Mouse (Mus musculus) right cerebral cortex, postnatal 10 days (tissue): Measurements from ENCODE around the gene Lmnb2.

ENCODE experiments used
- DNase-seq, 2 experiments: peaks; one replicate each; pipeline ENCODE4 v3.0.0; 2021; ENCODE audit warnings: low spot score in 2 of 2

Gene Lmnb2

DNA sequence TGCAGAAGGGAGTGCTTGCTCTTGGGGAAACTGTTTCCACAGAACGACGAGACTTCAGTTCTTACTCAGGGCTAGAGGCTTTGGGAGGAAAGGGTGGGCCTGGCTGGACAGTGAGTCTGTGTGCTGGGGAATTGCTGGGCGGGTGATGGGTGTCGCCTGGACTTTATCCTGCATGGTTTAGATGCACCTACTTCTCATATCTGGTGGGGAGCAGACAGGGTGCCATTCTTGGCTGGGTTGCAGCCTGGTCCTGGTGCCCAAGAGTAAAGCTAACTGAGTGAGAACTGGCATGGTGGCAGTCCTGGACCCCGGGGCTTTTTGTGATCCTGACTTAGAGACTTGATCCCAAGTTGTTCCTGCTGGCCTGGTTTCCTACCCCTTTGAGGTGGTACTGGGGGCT is 61.1 kb downstream of the Lmnb2 start:
- no peak for DNase-seq

DNA sequence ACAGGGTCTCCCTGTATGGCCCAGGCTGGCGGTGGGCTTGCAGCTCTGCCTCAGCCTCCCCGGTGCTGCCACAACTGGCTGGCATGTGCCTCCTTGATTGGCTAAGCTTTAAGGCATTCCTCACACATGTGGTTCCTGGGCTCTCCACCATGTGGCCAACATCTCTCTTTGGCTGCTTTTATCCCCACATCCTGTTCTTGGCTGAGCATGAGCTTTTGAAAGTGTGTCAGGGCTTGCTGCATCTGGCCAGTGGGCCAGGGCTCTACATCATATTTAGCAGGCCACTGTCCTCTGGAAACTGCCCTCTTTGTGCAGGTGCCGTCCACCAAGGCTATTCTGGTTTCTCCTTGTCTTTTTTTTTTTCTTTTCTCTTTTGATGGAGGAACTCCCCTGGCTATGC is 61.8 kb downstream of the Lmnb2 start:
- peak; percentile 61 to 78 for DNase-seq

DNA sequence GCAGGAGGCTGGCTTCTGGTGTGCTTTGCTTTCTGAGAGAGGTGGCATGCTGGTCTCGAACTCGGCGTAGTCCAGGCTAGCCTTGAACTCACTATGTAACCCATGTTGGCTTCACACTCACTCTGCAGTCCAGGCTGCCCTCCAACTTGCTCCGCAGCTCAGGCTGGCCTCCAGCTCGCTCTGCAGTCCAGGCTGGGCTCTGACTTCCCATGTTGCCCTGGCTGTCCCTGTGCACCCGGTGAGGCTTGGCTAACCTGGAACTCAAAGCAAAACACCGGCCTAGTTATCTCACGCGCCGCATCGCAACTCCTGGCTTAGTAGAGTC is 62.3 kb downstream of the Lmnb2 start:
- DNase-seq, result no peak

DNA sequence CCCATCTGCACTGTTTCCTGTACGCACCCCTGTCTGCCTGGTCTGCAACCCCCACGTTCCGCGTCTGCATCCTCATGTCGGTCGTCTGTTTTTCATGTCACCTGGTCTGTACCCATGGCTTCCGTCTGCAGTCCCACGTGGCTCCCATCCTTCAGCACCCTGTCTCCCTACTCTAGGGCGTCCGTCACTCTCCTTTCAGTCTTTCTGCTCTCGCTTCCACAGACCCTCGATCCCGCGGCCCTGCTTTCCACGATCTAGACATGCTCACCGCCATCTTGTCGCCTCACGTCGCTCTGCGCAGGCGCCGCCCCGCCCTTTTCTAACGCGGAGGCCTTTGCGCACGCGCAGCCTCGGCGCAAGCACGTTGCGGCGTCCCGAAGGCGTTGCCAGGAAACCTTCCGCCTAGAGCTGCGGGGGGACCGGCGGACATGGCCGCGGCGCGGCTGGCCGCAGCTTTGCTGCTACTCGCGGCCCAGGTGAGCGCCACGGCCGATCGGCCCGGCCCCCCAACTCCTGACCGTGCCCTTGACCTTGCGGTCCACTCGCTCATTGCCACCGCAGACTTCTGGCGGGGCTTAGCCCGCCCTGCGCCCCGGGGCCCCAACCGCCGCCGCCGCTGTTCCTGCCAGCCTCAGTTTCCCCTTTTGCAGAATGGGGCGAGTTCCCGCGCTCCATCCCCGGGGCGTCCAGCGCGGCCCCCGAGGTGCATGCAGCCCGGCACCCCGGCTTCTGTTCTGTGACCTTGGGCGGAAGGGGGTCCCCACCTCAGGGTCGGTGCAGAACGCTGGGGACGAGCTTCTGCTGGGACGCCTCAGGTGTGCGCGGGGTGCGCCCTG is 62.9 kb downstream of the Lmnb2 start, which contains the start of the genes Lsm7 and Sppl2b:
Gene Lsm7 (minus strand): TSS at position 297 of the 836 bp plus-strand sequence.
Gene Sppl2b (plus strand): TSS at position 363 of the 836 bp plus-strand sequence.
- peak; percentile 97 to 98 for DNase-seq
